Mouse (Mus musculus): ENCODE data around the gene Lima1.
"Not testable (repeated sequence)": the region's sequence is repeated elsewhere in the genome, so short reads cannot be mapped to it uniquely, and the experiment has no call there.

Lima1 gene

GRCm38 (mm10) chr15:99803186-99803644 is 72.0 kb downstream of the Lima1 start:
- DNase-seq (ENCODE audit: low spot score), result no peak

- DNase-seq (ENCODE audit: low spot score), result no peak
Measured at GRCm38 (mm10) chr15:99801885-99802572, 73.2 kb downstream of the Lima1 start.

DNA sequence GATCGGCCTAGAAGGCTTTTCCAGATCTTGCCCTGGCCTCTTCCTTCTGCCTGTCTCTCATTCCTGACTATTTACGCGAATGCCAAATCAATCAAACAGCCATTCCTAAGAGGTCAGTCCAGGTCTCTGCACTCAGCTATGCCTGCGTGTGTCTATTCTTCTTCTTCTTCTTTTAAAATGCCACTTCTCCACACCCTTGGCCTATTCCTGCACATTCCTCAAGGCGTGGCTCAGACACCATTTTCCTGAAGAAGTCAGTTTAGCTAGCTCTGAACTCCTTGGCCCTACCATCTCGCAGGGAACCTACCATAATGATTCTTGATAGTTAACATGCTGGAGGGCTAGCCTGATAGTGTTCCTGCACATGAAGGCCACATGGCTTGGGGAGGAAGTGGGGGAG is 75.5 kb downstream of the Lima1 start:
- DNase-seq (ENCODE audit: low spot score), result no peak

- no peak for DNase-seq (ENCODE audit: low spot score)
Measured at GRCm38 (mm10) chr15:99797898-99798297, 77.4 kb downstream of the Lima1 start.

DNA sequence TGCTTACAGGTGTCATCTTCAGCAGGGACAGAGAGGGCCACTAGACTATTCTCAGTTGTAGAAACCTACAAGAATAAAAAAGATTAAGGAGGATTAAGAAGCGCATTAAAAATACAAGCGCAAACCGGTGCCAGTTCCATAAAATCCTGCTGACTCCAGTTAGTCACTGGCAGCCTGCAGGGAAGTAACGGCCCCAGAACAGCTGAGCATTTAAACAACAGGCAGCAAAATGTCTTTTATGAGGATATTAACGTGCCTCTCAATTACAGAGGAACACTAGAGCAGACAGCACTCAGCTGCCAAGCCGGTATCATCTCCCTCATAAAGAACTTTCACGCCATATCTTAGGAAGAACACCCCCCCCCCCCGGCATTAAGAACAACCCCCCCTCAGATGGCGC is 78.5 kb downstream of the Lima1 start:
- no peak for DNase-seq (ENCODE audit: low spot score)

- no peak for DNase-seq (ENCODE audit: low spot score)
Measured at GRCm38 (mm10) chr15:99796066-99796465, 79.2 kb downstream of the Lima1 start.

DNA sequence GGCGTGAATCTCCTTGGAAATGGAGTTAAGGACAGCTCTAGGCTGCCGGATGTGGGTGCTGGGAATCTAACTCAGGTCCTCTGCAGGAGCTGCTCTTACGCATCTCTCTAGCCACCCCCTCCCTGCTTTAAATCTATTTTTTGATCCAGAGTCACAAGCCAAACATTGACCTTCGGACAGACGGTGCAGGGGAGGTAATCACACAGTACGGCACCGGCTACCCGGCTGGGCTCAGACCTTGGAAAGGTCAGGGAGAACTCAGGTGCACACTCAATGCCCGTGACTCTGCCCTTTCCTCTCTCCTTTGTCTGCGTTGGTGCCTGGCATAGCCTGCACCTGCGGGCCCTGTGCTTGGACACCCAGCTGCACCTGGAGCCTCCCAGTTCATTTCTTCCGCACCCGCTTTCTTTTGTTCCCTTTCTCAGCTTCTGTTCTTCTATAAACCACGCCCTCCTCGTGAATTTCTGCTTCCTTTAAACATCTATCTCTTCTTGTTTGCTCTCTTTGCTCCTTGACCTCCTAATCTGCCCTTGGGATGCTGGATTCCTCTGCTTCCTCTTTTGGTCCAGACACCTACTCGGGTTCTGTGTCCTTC is 82.9 kb downstream of the Lima1 start:
- no peak for DNase-seq (ENCODE audit: low spot score)

DNA sequence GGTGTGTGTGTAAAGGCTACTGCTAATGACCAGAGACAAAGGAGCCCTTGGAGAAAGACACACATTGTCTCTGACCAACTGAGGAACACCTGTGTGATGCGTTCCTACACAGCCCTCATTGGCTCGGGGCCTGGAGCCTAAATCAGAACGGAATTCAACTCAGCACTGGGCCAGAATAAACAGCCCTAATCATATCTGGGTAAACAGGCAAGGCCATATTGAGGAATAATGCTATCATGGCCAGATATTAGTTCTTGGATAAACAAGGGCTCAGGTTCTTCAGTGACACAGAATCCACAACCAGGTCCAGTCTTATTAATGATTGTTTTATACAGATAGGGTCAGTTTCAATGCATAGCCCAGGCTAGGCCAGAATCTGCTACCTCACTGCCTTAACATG is 84.3 kb downstream of the Lima1 start:
- no peak for DNase-seq (ENCODE audit: low spot score)

DNA sequence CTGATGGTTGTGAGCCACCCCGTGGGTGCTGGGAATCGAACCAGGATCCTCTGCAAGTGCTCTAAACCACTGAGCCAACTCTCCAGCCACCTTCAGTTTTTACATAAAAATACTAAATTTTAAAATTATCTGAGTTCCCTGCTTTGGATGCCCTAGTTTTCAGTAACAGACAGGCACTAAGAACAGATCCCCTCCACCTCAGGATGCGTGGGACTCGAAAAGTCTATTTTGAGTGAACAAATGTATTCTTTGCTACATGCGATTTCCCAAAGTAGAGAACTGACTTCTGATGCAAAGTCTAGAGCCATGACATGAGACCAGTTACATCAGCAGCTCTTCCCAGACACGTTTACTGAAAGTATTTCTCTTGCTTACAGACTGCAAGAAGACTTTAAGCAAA is 84.8 kb downstream of the Lima1 start:
- no peak for DNase-seq (ENCODE audit: low spot score)

- no peak for DNase-seq (ENCODE audit: low spot score)
Measured at GRCm38 (mm10) chr15:99787625-99788120, 87.6 kb downstream of the Lima1 start.

DNA sequence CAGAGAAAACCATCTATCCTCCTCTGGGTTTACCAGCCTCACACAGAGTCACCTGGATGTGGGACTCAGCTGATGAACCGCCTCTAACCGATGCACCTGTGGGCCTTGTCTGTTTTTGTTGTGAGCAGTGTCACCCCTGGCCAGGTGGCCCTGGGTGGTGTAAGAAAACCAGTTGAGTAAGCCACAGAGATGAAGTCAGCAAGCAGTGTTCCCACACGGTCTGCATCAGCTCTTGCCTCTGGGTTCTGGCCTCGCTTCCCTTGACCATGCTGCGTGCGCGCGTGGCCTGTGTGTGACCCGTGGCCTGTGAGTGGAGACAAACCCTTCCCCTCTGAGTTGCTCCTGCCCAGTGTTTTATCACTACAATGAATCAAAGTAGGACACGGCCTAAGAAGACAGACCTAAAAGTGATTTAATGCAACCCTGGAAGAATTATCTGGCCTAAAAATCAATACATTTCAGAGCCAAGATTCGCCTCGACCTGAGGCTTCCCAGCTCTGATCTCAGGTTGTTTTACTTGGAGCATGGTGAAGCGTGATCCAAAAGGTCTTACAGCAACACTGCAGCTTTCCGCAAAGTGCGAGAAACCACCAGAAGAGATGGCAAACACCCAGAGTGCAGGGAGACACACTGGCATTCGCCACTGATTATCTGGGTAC is 96.5 kb downstream of the Lima1 start:
- no peak for DNase-seq (ENCODE audit: low spot score)

GRCm38 (mm10) chr15:99778148-99778547 is 97.1 kb downstream of the Lima1 start:
- DNase-seq (ENCODE audit: low spot score), result no peak

- no peak for DNase-seq (ENCODE audit: low spot score)
Measured at GRCm38 (mm10) chr15:99772925-99773324, 102.3 kb downstream of the Lima1 start.

GRCm38 (mm10) chr15:99772881-99772924 is 102.6 kb downstream of the Lima1 start, which contains the start of gene Cers5:
Gene Cers5, minus strand, starts transcription at chr15:99772885.
- DNase-seq (ENCODE audit: low spot score), result not testable (repeated sequence)

DNA sequence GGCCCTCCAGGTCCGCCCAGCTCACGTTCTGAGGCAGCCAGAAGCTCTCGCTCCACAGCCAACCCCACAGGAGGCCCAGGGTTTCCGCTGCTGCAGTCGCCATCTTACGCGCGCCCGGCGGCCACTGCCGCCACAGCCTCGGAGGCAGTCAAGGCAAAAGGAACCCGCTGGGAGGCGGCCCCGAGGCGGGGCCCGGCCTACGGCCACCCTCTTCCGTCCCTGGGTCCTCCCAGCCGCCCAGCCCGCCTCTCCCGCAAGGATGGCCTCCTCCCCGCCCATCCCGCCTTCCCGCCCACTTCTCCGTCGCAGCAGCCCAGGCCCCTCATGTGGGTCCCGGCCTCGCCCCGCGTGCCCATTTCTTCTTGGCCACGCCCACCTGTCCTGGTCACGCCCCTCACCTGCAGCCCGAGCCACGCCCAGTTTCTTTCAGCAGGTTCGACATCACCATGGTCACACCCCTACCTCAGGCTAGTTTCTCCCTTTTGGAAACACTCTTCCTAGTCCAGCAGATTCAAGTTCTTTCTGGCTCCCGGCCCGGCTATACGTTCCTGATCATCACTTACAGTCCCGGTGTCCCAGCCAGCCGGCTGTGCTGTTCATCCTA is 102.9 kb downstream of the Lima1 start:
- DNase-seq (ENCODE audit: low spot score), result peak; percentile 79

- no peak for DNase-seq (ENCODE audit: low spot score)
Measured at GRCm38 (mm10) chr15:99771601-99772276, 103.5 kb downstream of the Lima1 start.

GRCm38 (mm10) chr15:99771004-99771500 is 104.2 kb downstream of the Lima1 start:
- DNase-seq (ENCODE audit: low spot score), result no peak

DNA sequence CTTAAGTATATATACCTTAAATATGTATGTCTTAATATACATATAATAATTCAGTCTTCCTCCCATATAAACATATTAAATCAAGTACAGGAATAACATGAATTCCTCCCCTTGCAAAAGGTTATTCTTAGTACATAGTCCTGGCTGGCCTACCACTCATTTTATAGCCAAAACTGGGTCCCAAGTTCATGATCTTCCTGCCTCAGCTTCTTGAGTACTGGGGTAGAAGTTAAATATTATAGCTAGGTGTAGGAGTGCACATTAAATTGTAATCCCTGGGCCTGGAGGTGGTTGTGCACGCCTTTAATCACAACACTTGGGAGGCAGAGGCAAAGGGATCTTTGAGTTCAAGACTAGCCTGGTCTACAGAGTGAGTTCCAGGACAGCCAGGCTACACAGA is 106.5 kb downstream of the Lima1 start:
- no peak for DNase-seq (ENCODE audit: low spot score)

DNA sequence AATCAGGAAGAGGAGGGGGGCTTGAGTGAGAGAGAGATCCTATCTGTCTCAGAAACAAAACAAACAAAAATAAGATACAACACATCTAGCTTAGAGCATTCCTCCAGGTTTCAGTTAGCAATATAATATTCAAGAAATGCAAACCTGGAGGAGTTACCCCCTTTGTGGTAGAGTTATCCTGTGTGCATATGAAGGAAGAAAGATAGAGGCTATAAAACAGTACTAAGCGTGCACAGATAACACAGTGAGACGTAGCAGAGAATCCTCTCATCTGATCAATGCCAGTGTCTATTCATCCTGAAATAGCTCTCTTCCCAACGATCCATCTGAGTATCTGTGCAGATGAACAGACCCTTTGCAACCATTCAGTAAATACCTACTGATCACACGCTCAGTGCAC is 107.8 kb downstream of the Lima1 start:
- no peak for DNase-seq (ENCODE audit: low spot score)

- no peak for DNase-seq (ENCODE audit: low spot score)
Measured at GRCm38 (mm10) chr15:99754204-99754603, 121.1 kb downstream of the Lima1 start.

- DNase-seq (ENCODE audit: low spot score), result no peak
Measured at GRCm38 (mm10) chr15:99740229-99740628, 135.0 kb downstream of the Lima1 start.

DNA sequence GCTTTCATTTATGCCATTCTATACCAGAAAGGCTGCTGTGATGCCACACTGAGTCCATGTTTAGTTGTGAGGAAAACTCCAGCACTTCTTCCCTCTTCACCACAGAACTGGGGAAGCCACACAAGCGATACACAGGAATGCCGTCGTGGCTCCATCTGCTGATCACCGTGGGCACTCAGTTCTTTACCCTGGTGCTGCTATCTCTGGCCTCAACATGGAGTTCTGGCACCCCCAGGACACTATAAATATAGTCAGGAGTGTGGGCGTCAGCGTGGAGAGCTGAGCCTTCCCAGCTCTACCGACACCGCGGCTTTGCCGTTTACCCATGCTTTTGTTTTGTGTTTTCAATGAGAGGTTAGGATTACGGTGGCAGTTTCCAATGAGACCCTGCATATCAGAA is 138.6 kb downstream of the Lima1 start:
- DNase-seq (ENCODE audit: low spot score), result no peak

DNA sequence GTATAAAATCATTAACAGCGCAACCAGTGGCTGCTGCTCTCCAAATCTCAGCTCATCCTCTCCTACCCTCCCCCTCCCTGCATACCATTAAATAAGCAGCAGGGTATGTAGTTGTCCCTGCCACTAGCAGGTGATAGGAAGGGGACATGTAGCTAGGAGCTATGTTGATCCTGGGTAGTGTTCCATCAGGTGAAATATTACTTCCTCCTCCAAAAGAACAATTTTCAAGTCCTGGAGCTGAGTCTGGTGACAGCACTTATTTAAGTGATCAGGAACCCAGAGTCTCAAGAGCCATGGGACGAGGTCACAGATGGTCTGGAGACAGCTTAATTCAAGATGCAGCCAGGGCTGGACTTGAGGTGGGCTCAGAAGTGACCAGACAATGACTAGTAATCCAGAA is 139.6 kb downstream of the Lima1 start:
- peak; percentile 100 for DNase-seq (ENCODE audit: low spot score)
